Mouse (Mus musculus) B cell, adult 62 days (primary cell): Measurements from ENCODE around the gene Acsl4. TPM values are rescaled to one million over a fixed set of nuclear protein-coding genes. Genes with fewer than 3 reads are reported as not detected.

Experiments
- total RNA-seq: library from RNA; stranded (reverse); gene quantifications from 4 replicates; pipeline ENCODE4 v1.2.4, GENCODE M21; 2023

Acsl4 gene
- total RNA-seq: 15.8 to 19.1 TPM (median 17.7 TPM) in 4 replicates

DNA sequence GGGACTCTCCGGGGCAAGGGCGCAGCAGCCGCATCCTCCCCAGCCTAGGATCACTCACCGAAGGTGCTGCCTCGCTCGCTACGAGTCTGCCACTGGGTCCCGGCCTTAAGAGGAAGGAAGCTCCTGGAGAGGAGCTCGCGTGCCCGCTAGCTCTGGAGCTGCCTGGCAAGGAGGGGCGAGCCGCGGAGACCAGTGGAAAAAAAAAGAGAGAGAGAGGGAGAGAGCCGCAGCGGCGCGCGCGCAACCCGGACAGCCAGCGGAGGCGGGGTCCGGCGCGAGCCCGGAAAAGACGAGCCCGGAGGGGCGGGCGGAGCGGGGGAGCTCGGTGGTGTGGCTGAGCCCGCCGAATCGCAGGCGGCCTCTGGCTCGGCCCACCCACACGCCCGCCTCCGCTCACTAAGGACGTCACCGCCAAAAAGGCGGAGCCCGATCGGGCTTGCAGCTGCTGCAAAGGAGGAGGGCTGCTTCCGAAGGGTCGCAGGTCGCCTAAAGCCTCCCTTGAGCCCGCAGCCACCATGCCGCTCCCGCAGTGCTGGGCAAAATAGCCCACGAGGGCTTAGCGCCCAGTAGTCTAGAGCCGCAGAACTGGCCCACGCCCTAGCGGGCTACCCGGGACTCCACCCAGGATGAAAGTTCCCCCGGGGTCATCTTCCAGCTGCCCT, at the start of gene Acsl4:
Gene Acsl4 (minus strand): TSS at position 289 of the 662 bp plus-strand sequence.

GRCm38 (mm10) chrX:142305869-142306581, 84.3 kb downstream of the Acsl4 start, which contains the start of gene Kcne1l:
Gene Kcne1l, minus strand, starts transcription at chrX:142306294.

Other genes with a start within 250 kb of the Acsl4 start
- gene Gucy2f, start 193.6 kb downstream of the Acsl4 start, total RNA-seq: not detected in 4 replicates
- gene Nxt2, start 163.8 kb downstream of the Acsl4 start, total RNA-seq: 5.5 to 10.7 TPM (median 7.6 TPM) in 4 replicates
- gene Kcne1l, start 84.2 kb downstream of the Acsl4 start, total RNA-seq: 0.52 TPM in 1 of 4 replicates, not detected in the others